Mouse (Mus musculus): Measurements from ENCODE around the gene Sema5a. TPM values are rescaled to one million over a fixed set of nuclear protein-coding genes. Genes with fewer than 3 reads are reported as not detected.
"Not testable (repeated sequence)": the region's sequence is repeated elsewhere in the genome, so short reads cannot be mapped to it uniquely, and the experiment has no call there.

Gene Sema5a
- polyA plus RNA-seq, 1 experiment from 2014 or later = 28.3 TPM

- H3K27me3 ChIP-seq; ATAC-seq (ENCODE audit: insufficient number of reproducible peaks, insufficient read depth, low FRiP score, low TSS enrichment): not testable (repeated sequence)
- 12% methylated on average over 8 of the region's 8 CpGs for WGBS
Observed at GRCm38 (mm10) chr15:32232666-32233141, 11.9 kb upstream of the Sema5a start.

DNA sequence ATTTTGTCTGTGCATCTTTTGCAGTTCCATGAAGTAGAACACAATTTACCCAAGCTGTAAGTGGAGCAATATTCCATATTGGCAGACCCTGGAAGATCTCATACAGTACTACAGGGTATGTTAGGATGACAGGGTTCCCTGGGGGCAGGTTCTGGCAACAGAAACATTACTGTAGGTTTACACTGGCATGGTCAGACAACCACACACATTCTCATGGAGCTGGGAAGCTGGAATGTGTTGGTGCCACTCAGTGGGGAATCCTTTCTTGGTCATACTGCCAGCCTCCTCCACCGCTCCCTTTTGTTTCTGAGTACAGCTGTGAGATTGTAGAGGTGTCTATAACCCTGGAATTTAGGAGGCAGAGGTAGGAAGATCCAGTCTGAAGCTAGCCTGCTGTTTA is 11.2 kb upstream of the Sema5a start:
- Histone ChIP-seq H3K4me2 (replicated peaks) (no peak overlapping the region), H3K27ac (no peak overlapping the region), H3K27me3 (no peaks in the 10 kb centered on the region), H3K9me3 (no peaks in the 10 kb centered on the region), H3K4me1 (no peaks in the 10 kb centered on the region), H3K4me3 (no peak overlapping the region), H3K36me3 (no peaks in the 10 kb centered on the region), H3K9ac (no peak overlapping the region)
- no peak for ATAC-seq (ENCODE audit: insufficient number of reproducible peaks, insufficient read depth, low FRiP score, low TSS enrichment)
- 100% methylated on average over 1 of the region's 1 CpGs for WGBS

More at GRCm38 (mm10) chr15:32232666-32233141, 11.9 kb upstream of the Sema5a start:
- not testable (repeated sequence) for H3K4me2 ChIP-seq (replicated peaks); H3K36me3 ChIP-seq; H3K4me1 ChIP-seq; H3K27ac ChIP-seq; H3K4me3 ChIP-seq; H3K9ac ChIP-seq; H3K9me3 ChIP-seq

DNA sequence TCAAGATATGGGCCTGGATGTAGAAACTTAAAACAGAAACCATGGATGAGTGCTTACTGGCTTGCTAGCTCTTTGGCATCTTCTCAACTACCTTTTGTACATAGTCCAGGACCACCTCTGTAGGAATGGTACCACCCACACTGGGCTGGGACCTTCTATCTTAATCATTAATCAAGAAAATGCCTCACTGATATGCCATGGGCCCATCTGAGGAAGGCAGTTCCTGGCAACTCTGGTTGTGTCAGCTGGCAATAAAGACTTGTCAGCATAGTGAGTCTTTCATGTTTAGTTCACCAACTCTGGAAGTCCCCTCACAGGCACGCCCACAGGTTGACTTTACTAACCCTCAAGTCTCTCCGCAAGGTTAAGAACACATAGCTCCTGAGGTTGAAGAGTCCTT is 5.5 kb upstream of the Sema5a start:
- peaks cover 7% of the 10 kb centered on the region; the same call in 1 of the 2 replicates for H3K36me3 ChIP-seq

GRCm38 (mm10) chr15:32240159-32240558 is 4.5 kb upstream of the Sema5a start:
- no peak for ATAC-seq (ENCODE audit: insufficient number of reproducible peaks, insufficient read depth, low FRiP score, low TSS enrichment)
- peaks cover 7% of the 10 kb centered on the region; the same call in 1 of the 2 replicates for H3K36me3 ChIP-seq
- H3K4me2 ChIP-seq (replicated peaks) = no peak overlapping the region
- no peak overlapping the region for H3K27ac ChIP-seq
- H3K27me3 ChIP-seq = no peaks in the 10 kb centered on the region
- no peak overlapping the region for H3K4me3 ChIP-seq
- WGBS = 85% methylated on average over 3 of the region's 3 CpGs
- H3K9me3 ChIP-seq = no peaks in the 10 kb centered on the region
- no peak overlapping the region for H3K9ac ChIP-seq
- peaks cover 14% of the 10 kb centered on the region; the same call in 1 of the 2 replicates for H3K4me1 ChIP-seq

More for the DNA sequence above, 5.5 kb upstream of the Sema5a start:
- peaks cover 14% of the 10 kb centered on the region; the same call in 1 of the 2 replicates for H3K4me1 ChIP-seq
- no peaks in the 10 kb centered on the region for H3K27me3 ChIP-seq
- H3K4me3 ChIP-seq = no peak overlapping the region
- no peak overlapping the region for H3K27ac ChIP-seq
- H3K4me2 ChIP-seq (replicated peaks) = no peak overlapping the region
- H3K9ac ChIP-seq = no peak overlapping the region
- no peak for ATAC-seq (ENCODE audit: insufficient number of reproducible peaks, insufficient read depth, low FRiP score, low TSS enrichment)
- WGBS = 96% methylated on average over 2 of the region's 2 CpGs
- no peaks in the 10 kb centered on the region for H3K9me3 ChIP-seq

DNA sequence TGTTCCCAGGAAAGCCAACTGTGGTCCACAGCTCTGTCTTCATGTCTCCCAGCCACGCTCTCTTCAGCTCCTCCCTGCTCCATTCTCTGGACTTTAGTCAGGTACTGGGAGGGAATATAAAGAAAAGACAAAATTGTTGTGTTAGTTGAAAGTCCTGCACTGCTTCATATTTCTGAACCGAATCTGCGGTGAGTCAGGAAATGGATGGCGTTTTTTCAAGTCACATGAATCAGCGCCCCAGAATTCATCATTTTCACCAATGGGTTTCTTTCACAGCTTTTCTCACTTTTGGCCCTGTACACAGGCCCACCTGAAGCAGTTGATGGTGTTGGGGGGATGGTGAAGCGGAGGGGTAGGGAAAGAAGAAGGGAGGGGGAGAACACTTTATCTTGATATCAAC is 2.9 kb upstream of the Sema5a start:
- WGBS = 91% methylated on average over 6 of the region's 6 CpGs
- Histone ChIP-seq H3K36me3 (peaks cover 7% of the 10 kb centered on the region; the same call in 1 of the 2 replicates), H3K27me3 (no peaks in the 10 kb centered on the region), H3K9me3 (no peaks in the 10 kb centered on the region), H3K27ac (no peak overlapping the region), H3K4me2 (replicated peaks) (no peak overlapping the region), H3K9ac (no peak overlapping the region), H3K4me1 (peaks cover 14% of the 10 kb centered on the region; the same call in 1 of the 2 replicates), H3K4me3 (no peak overlapping the region)
- ATAC-seq (ENCODE audit: insufficient number of reproducible peaks, insufficient read depth, low FRiP score, low TSS enrichment) = no peak

DNA sequence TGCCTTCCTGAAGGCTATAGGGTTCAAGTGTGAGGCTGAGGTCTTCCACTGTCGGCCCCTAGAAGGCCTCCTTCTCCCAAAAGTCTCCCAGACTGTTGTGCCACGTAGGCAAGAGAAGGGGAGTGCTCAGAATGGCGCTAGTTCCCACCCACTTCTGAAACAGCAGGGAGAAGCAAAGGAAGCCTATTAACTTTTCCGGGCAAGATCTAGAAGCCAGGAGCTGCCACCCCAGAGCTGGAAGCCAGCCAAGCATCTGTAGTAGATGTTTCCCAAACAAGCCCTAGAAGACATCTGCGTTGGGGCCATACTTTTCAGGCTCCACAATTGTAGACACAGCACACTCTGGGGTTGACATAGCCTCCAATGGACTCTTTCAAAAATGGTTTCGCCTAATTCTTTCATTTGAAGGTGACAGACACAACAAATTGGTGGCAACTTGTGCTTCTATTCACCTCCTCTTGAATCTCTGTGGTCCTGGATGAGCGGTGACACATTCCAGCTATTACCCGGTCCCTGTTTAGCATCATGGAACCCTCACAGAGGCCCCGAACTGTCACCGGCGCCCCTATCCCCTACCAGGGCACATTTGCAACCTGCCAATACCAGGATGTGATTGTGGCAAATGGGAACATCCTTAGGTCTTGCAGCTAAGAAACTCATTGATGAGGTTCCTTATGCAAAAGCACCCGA is 1.4 kb upstream of the Sema5a start:
- Histone ChIP-seq H3K4me1 (peaks cover 24% of the 10 kb centered on the region; the same call in 1 of the 2 replicates), H3K4me2 (replicated peaks) (peak overlapping the region; percentile 91), H3K9me3 (no peaks in the 10 kb centered on the region), H3K27me3 (no peaks in the 10 kb centered on the region), H3K9ac (peak overlapping the region; percentile 77; the same call in 1 of the 2 replicates), H3K27ac (no peak overlapping the region; the same call in 1 of the 2 replicates), H3K36me3 (peaks cover 7% of the 10 kb centered on the region; the same call in 1 of the 2 replicates), H3K4me3 (peak overlapping the region; percentile 82)
- no peak for ATAC-seq (ENCODE audit: insufficient number of reproducible peaks, insufficient read depth, low FRiP score, low TSS enrichment)
- 62% methylated on average over 12 of the region's 12 CpGs for WGBS

- Histone ChIP-seq H3K4me2 (replicated peaks) (peak overlapping the region; percentile 91), H3K27ac (peak overlapping the region; percentile 63), H3K4me1 (peaks cover 24% of the 10 kb centered on the region; the same call in 1 of the 2 replicates), H3K4me3 (peak overlapping the region; percentile 82), H3K9ac (peak overlapping the region; percentile 77), H3K27me3 (no peaks in the 10 kb centered on the region), H3K9me3 (no peaks in the 10 kb centered on the region), H3K36me3 (peaks cover 7% of the 10 kb centered on the region; the same call in 1 of the 2 replicates)
- no peak for ATAC-seq (ENCODE audit: insufficient number of reproducible peaks, insufficient read depth, low FRiP score, low TSS enrichment)
- WGBS = 51% methylated on average over 7 of the region's 7 CpGs
Observed at GRCm38 (mm10) chr15:32243824-32244223, 786 bp upstream of the Sema5a start.

DNA sequence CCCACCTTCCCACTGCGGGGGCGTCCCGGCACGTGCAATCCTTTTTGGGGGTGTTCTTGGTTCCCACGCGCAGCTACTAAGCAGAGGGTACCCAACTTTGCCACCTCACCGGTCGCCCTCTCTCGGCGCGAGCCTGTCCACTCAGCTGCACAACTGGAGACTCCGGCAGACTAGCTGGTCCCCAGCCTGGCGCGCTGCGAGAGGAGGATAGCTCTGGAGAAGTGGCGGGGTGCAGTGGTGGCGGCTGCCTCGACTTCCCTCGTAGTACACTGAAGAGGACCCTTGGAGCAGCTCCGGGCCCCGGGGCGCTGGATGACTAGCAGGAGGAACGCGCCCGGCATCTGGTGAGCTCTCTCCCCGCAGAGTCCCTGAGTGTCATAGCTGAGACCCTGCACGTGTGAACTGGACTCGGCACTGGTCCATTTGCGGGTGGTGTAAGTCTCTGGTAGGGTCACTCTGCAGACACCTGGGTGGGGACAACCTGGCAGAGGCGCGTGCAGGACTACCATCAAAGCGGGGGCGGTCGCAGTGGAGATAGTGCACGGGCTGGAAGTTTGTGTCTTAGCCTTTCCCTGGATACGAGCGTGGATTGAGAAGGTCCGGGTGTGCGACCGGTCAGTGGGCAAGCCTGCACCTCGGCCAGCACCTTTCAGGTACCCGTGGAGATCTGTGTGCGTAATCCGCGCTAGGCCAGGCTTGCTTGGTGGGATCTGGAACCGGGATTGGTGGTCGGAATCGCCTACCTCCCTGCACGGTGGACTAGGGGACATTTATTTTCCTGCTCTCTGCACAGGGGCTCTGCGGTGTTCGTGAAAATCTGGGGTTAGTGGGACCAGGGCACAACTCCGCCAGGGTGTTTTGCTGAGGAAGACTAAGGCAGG is 586 bp downstream of the Sema5a start:
- peak overlapping the region; percentile 77 for H3K9ac ChIP-seq
- ATAC-seq (ENCODE audit: insufficient number of reproducible peaks, insufficient read depth, low FRiP score, low TSS enrichment) = peak; percentile 71
- H3K9me3 ChIP-seq = no peaks in the 10 kb centered on the region
- H3K27ac ChIP-seq = peak overlapping the region; percentile 65
- peak overlapping the region; percentile 91 for H3K4me2 ChIP-seq (replicated peaks)
- no peaks in the 10 kb centered on the region for H3K27me3 ChIP-seq
- H3K36me3 ChIP-seq = peaks cover 7% of the 10 kb centered on the region; the same call in 1 of the 2 replicates
- peaks cover 24% of the 10 kb centered on the region; the same call in 1 of the 2 replicates for H3K4me1 ChIP-seq
- H3K4me3 ChIP-seq = peak overlapping the region; percentile 82
- under 1% methylated on average over 52 of the region's 52 CpGs for WGBS

DNA sequence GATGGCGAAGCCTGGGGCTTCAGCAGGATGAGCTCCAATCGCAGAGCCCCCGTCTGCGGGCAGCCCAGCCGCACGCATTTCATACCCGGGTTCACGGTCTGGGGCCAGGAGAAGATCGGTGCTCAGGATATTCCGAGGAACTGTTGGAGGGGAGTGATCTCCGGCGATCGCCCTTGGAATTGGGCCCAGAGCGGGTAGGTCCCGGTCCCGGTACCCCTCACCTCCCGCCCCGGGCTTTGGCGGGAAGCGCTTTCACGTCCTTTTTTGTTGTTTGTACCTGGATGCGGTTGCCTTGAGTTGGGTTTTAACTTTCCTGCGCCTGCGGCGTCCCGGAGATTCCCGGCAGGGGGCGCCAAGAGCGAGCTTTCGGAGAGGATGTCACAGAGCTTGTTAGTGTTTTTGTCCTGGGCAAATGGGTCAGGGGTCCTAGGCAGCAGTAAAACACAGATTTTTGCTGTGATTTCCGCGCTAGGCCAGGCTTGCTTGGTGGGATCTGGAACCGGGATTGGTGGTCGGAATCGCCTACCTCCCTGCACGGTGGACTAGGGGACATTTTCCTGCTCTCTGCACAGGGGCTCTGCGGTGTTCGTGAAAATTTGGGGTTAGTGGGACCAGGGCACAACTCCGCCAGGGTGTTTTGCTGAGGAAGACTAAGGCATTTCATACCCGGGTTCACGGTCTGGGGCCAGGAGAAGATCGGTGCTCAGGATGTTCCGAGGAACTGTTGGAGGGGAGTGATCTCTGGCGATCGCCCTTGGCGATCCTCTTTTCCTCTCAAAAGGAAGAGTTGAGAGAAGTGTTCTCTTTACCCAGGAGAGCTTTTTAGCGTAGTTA is 1.4 kb downstream of the Sema5a start:
- peak overlapping the region; percentile 91 for H3K4me2 ChIP-seq (replicated peaks)
- WGBS = under 1% methylated on average over 47 of the region's 47 CpGs
- peak; percentile 26; the same call in 1 of the 2 replicates for ATAC-seq (ENCODE audit: insufficient number of reproducible peaks, insufficient read depth, low FRiP score, low TSS enrichment)

GRCm38 (mm10) chr15:32247281-32247680 is 2.7 kb downstream of the Sema5a start:
- 19% methylated on average over 5 of the region's 5 CpGs for whole genome bisulfite sequencing
- H3K27me3 ChIP-seq = no peaks in the 10 kb centered on the region
- H3K9ac ChIP-seq = no peak overlapping the region
- no peaks in the 10 kb centered on the region for H3K9me3 ChIP-seq
- H3K4me1 ChIP-seq = peaks cover 22% of the 10 kb centered on the region; the same call in 1 of the 2 replicates
- H3K36me3 ChIP-seq = no peaks in the 10 kb centered on the region
- peak overlapping the region; percentile 82 for H3K4me3 ChIP-seq
- ATAC-seq (ENCODE audit: insufficient number of reproducible peaks, insufficient read depth, low FRiP score, low TSS enrichment) = no peak
- peak overlapping the region; percentile 91 for H3K4me2 ChIP-seq (replicated peaks)
- H3K27ac ChIP-seq = no peak overlapping the region

More for the DNA sequence above, 1.4 kb downstream of the Sema5a start:
- peak overlapping the region; percentile 82 for H3K4me3 ChIP-seq
- H3K4me1 ChIP-seq = peaks cover 24% of the 10 kb centered on the region; the same call in 1 of the 2 replicates
- no peaks in the 10 kb centered on the region for H3K27me3 ChIP-seq
- H3K9me3 ChIP-seq = no peaks in the 10 kb centered on the region
- H3K27ac ChIP-seq = peak overlapping the region; percentile 54; the same call in 1 of the 2 replicates
- H3K36me3 ChIP-seq = peaks cover 5% of the 10 kb centered on the region; the same call in 1 of the 2 replicates
- H3K9ac ChIP-seq = peak overlapping the region; percentile 77

All from embryonic facial prominence, embryonic 12.5 days (tissue).